Mouse (Mus musculus) ovary, adult 18-20 months (tissue): Measurements from ENCODE around the gene Atp6v0a2.
"Not testable (repeated sequence)": the region's sequence is repeated elsewhere in the genome, so short reads cannot be mapped to it uniquely, and the experiment has no call there.

ENCODE experiments used
- DNase-seq: peaks from one replicate; pipeline ENCODE4 v3.0.0; 2022; ENCODE audit warnings: low spot score, mixed read lengths

The Atp6v0a2 gene

DNA sequence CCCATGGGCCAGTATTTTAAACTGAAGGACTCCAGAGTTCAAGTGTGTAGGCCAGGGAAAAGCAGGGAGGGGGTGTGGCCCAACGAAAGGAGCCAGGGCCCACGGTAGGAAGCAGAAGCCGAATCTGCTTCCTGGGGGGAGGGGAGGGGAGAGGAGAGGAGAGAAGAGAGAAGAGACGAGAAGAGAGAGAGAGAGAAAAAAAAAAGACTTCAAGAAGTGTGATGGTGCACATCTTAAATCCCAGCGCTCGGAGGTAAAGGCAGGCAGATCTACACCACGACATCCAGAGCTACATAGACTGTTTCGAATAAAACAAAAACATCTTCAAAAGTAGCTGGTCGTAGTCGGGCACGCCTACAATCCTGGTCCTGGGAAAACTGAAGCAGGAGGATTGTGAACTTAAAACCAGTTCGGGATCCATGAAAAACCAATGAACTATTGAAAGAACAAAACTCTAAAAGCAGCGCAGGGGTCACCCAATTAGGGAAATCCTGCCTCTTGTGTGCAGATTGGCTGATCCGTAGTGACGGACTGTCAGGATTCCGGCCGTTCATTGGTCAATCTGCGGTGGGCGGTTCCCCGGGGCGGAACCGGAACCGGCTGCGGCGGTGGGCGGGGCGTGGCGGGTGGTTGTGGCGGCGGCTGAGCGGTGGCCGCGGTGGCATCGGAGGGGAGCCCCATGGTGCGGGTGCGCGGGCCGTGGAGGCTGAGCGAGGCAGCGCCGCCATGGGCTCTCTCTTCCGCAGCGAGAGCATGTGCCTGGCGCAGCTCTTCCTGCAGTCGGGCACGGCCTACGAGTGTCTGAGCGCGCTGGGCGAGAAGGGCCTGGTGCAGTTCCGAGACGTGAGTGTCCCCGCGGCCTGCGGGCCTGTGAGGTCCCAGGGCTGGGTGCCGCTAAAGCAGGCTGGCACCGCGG is at the start of gene Atp6v0a2:
Gene Atp6v0a2 (plus strand): TSS at position 129 of the 916 bp plus-strand sequence.
- DNase-seq, result peak; percentile 85

DNA sequence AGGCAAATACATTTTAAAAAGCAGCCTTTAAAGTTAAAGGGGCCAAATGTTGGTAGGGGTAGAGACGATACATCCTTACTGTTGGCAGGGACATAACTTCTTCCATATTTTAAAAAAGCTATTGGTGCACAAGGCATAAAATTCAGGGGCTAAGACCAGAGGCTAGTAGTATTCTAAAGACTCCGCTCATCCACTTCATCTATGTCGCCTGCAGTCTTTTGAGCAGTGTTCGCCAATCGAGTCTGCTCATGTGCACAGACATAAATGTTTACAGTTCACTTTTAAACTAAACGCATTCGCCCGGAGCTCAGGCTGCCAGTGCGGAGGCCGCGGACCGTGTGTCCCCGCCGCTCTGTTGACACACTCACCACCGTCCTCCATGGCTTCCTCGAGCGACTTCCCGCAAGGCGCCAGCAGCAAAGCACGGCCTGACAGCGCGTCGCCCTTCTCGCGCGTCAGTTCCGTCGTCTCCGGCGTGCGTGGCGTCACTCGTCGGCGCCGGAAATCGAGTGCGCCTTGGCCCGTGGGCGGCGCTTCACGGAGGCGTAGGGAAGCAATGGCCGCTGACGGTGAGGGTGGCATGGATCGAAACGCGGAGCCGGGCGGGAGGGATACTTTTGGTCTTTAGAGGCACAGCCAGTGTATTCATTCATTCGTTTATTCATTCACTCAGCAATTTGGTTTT is 49.6 kb upstream of the Atp6v0a2 start, which contains the start of the genes Eif2b1 and Gtf2h3:
Gene Eif2b1 (minus strand): TSS at position 499 of the 685 bp plus-strand sequence.
Gene Gtf2h3 (plus strand): TSS at position 508 of the 685 bp plus-strand sequence.
- DNase-seq, result peak; percentile 85

DNA sequence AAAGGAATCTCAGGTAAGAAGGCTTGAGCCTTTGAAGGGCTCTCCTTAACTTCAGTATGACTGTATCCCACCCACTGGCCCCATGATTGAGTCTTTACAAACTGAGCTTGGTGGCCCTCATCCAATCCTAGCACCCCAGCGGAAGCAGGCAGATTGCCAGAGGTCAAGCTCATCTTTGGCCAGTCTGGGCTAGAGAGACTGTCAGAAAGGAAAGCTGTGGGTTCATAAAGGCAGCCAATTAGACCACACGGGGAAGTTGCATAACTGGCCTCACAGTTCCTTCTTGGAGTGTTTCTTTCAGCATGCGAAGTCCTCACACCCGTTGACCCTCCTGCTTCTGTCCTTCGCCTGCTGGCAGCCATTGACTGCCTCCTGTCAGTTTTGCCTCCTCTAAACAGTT is 45.9 kb upstream of the Atp6v0a2 start:
- DNase-seq, result no peak

DNA sequence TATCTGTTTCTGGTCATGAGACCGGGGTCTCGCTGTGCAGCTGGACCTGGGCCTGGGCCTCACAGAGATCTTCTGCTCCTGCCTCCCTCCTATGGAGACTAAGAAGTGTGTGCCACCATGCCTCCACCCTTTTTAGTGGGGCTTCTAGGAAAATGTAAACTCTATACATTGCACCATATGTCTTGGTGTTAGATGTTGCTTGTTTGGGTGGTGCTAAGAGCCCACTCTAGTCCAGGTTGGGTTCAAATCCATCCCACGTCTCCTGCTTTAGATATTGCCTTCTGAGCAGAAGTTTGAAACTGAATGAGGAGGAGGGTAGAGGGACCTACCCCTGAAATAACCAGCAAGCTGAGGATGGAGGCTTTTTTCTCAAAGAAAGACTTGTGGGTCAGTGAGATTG is 35.6 kb upstream of the Atp6v0a2 start:
- DNase-seq, result no peak

DNA sequence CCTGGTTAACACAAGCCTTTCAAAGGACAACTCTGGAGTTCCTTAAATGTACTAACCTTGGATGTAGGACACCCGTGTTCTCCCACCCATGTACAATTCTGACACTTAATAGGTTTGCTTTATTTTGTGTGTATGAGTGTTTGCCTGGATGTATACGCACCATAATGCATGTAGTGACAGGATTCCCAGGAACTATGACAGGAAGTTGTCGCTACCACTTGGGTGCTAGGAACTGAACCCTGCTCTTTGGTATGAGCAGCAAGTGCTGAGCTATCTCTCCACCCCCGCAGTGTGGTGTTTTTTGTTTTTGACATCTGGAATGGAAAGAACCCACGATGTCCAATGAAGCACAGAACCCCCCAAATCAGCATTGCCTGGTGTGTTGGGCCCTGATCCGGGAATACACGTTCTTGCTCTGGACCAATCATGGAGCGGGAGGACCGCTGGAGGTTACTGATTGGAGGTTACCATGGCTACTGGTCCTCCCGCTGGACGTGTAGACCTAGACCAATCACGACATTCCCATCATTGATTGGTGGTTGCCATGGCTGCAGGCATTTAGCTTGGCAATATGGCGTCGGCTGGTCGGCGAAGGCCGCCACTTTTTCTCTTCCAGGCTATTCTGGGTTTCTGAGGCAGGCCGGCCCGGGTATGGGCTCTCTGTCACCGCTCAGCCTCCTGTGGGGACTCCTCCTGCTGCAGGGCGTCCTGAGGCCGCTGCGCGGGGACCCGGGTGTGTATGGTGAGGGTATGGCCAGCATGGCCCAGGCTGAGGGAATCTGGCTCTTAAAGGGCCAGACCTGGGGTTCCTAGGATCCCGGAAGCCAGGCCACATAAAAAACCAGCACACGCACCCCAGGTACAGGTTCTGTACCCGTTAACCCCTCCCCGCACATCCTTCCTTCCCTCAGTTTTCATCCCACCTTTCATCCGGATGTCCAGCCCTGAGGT is 29.9 kb upstream of the Atp6v0a2 start:
- peak; percentile 93 for DNase-seq

DNA sequence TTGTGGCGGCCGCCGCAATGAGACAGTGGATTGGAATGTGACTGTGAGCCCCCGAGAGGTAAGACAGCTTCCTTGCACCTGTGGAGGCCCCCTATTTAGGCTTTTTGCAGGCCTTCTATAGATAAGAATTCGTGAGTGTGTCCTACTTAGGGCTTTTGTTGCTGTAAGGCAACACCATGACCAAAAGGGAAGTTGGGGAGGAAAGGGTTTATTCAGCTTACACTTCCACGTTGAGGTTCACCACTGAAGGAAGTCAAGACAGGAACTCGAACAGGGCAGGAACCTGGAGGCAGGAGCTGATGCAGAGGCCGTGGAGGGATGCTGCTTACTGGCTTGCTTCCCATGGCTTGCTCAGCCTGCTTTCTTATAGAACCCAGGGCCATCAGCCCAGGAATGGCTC is 28.6 kb upstream of the Atp6v0a2 start:
- DNase-seq, result not testable (repeated sequence)

DNA sequence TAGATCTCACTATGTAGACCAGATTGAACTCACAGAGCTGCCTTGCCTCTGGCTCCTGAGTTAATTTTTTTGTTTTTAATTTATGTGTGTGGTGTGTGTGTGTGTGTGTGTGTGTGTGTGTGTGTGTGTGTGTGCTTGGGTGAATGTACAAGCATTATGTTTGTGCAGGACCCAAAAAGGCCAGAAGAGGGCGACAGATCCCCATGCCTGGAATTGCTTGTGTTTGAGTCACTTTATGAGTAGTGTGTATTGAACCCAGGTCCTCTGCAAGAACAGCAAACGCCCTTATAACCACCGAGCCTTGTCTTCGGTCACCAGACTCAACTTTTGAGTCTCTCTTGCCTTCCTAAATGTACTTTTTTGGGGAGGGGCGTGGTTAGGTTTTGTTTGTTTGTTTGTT is 26.0 kb upstream of the Atp6v0a2 start:
- no peak for DNase-seq

DNA sequence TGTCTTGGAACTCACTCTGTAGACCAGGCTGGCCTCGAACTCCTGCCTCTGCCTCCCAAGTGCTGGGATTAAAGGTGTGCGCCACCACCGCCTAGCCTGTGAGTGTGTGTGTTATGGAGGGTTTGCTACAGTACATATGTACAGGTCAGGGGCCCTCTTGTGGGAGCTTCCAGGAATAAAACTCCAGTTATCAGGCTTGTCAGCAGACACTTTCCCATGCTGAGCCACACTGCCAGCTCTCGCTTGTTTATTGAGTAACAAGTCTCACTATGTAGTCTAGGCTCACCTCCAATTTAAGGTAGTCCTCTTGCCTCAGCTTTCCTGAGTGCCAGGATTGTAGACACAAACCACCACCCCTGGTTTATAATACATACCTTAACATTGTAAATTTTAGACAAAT is 24.1 kb upstream of the Atp6v0a2 start:
- no peak for DNase-seq

DNA sequence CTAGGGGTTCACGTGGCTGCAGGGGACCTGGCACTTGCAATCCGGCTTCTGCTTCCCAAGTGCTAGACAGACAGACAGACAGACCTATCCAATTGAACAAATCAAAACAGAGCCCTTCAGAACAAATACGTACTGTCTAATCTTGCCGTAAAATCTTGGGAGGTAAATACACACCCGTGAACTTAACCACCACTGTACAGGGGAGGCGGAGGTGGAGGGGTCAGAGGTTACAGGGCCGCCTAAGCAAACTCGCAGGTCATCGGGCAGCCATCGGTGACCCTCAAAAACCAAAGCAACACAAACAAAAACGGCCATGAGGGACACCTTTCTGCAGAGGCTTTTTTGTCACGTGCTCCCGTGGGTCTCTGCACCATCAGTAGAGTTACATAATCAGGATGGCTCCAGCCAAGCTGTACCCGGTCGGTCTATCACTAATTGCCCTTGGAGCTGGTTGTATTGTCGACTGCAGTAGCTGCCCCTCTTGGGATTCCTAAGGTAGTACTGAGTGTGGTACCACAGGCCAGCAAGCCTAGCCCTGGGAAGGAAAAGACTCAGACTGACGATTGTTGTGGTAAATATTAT is 23.2 kb upstream of the Atp6v0a2 start:
- DNase-seq, result no peak

DNA sequence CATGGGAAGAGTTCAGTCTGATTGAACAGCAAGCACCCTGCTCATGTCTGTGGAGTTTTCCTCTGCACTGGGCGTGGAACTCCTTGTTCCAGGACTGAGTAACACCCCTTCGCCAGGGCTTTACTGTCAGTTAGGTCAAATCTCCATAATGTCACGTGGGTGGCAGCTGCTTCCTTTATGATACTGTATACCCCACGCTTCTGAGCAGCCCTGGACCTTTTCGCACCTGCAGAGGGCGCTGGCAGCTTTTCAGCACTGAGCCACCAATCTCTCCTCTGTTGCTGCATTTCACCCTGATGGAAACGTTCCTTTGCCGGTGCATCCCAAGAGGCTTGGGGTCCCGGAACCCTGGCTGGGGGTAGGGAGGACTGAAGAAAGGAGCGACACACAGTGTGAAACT is 17.4 kb upstream of the Atp6v0a2 start:
- DNase-seq, result no peak

DNA sequence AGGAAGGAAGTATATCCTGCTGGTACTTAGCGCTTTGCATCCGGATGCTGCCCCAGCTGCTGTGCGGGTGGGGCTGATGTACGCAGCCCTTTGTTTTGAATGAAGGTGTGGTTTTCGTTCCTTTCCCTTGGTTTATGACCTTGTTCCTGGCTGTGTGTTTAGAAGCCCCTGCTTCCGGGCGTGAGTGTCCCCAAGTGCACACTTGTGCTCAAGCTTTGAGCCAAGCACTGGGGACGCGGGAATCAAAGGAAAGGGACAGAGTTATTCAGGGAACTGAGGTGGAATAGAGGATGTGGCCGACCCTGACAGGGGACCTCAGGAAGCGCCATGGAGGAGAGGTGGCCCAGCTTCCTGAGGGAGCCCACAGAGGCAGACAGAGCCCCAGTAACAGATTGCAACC is 13.7 kb upstream of the Atp6v0a2 start:
- no peak for DNase-seq

DNA sequence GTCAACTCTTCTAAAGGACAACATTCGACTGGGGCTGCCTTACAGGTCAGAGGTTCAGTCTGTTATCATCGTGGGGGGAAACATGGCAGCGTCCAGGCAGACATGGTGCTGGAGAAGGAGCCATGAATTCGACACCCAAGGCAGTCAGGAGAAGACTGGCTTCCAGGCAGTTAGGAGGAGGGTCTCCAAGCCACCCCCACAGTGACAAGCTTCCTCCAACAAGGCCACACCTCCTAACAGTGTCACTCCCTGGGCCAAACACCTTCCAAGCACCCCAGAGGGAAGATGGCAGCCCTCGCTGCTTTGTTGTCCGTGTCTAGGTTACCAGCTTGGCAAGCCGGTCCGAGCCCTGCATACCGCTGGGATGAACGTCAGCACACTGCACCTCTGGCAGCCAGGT is 9.7 kb upstream of the Atp6v0a2 start:
- no peak for DNase-seq

DNA sequence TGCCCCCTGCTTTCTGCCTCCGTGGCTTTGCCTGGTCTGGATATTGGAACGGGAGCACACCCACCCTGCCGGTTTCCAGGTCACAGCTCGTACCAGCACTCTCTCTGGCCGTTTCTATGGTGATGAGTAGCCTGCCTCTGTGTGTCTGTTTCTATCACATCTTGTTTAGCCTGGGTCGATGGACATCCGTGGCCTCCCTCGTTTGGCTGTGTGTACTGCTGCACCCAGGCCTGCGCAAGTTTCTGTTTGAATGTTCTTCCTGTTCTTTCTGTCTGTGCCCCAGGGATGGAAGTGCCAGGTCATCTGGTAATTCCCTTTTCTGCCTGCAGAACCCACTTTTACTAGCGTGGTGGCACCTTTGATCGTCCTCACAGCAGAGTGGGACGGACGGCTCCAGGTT is 7.0 kb upstream of the Atp6v0a2 start:
- no peak for DNase-seq

DNA sequence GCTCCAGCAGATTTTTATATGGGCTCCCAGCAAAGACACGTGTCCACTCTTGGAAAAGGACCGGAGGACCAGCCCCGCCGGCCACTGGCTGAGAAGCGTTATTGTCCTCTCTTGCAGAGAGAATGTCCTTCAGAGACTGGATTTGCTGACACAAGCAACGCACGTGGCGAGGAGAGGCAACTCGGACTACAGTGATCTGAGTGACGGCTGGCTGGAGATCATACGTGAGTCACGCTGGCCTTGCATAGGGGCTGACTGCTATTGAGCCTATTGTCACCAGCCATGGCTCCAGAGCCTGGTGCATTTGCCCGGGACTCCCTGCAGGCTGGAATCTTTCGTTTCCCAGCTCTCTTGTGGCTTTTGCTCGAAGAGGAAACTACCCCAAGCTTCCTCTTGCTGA is 5.5 kb upstream of the Atp6v0a2 start:
- DNase-seq, result no peak

DNA sequence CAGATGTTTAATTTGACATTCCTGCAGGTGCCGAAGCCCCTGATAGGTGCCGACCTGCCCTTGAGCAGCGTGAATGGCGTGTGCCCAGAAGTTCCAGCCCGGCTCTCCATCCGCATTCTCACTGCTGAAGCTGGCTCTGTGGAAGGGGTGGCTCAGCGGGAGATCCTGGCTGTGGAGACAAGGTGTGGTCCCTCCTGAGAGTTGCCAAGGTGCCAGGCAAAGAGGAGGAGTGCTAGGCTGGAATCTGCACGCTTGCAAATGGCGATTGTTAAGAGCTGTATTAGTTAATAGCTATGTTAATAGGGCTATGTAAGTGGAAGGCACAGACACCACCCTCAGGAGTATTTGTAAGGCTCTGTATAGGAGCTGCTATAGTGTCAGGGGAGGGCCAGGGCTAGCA is 4.1 kb upstream of the Atp6v0a2 start:
- no peak for DNase-seq

DNA sequence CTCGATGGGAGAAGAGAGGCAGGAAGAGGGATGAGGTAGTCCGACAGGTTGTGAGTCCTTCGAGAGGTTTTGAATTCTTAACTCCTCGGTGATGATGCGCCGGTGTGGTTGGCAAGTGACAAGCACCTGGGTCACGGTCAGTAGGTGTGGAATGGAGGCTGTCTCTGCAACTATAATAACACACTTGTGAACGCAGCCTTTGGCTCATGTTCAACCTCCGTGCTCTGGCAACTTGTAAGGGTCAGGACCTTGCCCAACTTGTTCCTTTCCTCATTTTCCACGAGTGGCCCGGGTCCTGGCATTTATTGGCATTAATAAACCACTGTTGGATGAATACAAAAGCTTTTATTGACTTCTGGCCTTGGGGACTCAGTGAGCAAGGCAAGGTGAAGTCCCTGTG is 1.3 kb downstream of the Atp6v0a2 start:
- DNase-seq, result no peak

DNA sequence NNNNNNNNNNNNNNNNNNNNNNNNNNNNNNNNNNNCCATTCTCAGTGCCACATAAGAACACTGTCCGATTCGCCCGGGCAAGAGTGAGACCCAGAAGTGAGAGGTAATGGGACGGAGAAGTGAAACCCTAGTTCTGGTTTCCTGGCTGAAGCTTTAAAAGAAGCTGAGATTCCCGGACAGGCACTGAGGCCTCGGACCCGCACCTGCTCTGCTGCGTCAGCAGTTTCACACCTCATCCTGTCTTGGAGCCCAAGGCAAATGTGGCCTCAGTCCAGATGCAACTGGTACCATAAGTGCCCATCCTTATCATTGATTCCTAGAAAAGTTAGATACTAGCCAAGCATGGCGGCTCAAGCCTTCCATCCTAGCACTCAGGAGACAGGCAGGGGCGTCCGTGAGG is 3.3 kb downstream of the Atp6v0a2 start:
- no peak for DNase-seq

DNA sequence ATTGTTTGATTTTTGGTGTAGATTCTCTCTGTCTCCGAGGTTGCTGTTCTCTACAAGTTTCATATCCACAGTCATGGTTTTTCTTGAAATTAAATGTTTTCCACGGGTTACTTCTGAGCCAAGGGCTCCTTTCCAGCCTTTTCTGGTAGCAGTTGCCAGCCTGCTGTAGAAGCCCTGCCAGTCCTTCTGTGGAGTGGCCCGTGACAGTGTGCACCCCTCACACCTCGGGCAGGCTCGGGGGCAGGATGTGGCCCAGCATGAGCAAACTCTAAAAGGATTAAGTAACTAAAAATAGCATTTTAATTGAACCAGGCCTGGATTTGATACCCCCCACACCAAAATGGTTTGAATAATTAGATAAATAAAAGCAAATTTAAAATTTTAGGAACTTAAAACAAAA is 4.1 kb downstream of the Atp6v0a2 start:
- DNase-seq, result no peak

DNA sequence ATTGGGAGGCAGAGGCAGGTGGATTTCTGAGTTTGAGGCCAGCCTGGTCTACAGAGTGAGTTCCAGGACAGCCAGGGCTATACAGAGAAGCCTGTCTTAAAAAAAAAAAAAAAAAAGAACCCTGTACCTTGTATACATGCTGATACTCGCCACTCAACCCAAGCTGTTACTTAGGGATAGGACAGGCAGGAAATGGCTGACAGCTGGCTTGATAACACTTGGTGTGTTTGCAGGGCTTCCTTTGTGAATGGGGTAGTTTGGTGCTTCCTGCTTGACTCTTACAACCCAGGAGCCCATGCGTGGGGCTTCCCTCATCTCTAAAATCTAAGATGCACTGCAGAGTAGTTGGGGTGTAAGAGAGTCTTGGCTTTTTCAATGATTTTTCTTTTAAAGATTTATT is 5.0 kb downstream of the Atp6v0a2 start:
- DNase-seq, result no peak

DNA sequence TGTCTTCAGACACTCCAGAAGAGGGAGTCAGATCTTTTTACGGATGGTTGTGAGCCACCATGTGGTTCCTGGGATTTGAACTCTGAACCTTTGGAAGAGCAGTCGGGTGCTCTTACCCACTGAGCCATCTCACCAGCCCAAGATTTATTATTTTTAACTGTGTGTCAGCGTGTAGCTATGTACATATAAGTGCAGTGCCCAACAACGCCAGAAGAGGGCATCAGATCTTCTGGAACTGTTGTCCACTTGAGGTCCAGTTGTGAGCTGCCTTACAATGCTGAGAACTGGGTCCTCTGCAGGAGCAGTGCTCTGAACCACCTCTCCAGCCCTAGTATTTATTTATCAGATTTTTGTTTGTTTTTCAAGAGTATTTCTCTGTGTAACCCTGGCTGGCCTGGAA is 6.7 kb downstream of the Atp6v0a2 start:
- not testable (repeated sequence) for DNase-seq

DNA sequence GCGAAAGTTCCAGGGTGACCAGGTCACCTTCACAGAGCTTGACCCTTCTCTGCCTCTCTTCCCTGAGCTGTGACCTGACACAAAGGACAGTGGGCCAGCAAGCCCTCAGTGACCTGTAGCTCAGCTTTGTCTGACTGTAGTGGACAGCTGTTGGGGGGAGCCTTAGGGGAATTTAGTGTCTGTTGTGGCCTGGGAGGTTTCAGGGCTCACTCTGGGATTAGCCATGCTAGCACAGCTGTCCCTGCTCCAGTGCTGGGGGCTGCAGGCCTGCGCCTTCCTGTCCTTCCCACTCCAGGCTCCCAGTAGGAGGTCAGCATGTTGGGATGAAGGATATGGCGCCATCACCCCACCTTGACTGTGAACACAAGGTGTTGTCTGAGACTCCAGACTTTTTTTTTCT is 7.8 kb downstream of the Atp6v0a2 start:
- DNase-seq, result no peak

DNA sequence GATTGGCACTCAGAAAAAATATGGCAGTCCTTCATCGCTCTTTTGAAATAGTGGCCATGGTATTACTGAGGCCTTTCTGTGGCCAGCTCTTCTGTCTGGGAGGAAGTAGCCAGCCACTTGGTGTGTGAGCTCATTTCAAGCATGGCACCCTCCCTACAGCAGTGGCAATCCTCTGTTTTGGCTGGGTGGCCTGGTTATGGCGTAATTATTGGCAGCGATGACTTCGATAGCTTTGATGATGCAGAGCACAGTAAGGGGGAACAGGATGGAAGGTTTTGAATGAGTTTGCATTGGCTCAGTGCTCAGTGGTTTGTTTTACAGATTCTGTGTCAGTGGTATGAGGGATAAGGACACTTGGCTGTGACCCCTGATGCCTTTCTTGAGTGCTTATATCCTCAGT is 8.3 kb downstream of the Atp6v0a2 start:
- DNase-seq, result no peak
